Mouse (Mus musculus) midbrain, postnatal 0 days (tissue): ENCODE data around the gene Hivep3. TPM values are rescaled to one million over a fixed set of nuclear protein-coding genes. Genes with fewer than 3 reads are reported as not detected.

Experiments used
- ATAC-seq: fragments of 200-750 bp; cut with Nextera tagmentation; 2 replicates; pipeline ENCODE4 v1.8.0; 2017; ENCODE audit warnings: moderate number of reproducible peaks, mild to moderate bottlenecking, moderate TSS enrichment, moderate library complexity; ENCODE audit not compliant: low FRiP score
- DNase-seq: peaks from one replicate; pipeline ENCODE4 v3.0.0-alpha.2; 2015; ENCODE audit warnings: low spot score
- H3K27ac ChIP-seq: fragments of 300-500 bp; sonication (generic); 2 replicates; pipeline ENCODE4 v1.5.1; 2014; ENCODE audit warnings: low read depth, mild to moderate bottlenecking, low read length, mixed read lengths
- H3K27me3 ChIP-seq: fragments of 300-500 bp; sonication (generic); 2 replicates; pipeline ENCODE4 v1.6.1; 2014; ENCODE audit warnings: low read length, control low read depth, mixed read lengths; ENCODE audit not compliant: insufficient read depth
- H3K36me3 ChIP-seq: fragments of 300-500 bp; sonication (generic); 2 replicates; pipeline ENCODE4 v1.6.1; 2014; ENCODE audit warnings: low read length, control low read depth, mixed read lengths; ENCODE audit not compliant: insufficient read depth
- H3K4me1 ChIP-seq: fragments of 300-500 bp; sonication (generic); 2 replicates; pipeline ENCODE4 v1.6.1; 2014; ENCODE audit warnings: mild to moderate bottlenecking, control low read depth, antibody characterized with exemption, low read length, mixed read lengths; ENCODE audit not compliant: insufficient read depth
- H3K4me2 ChIP-seq: fragments of 300-500 bp; sonication (generic); 2 replicates; pipeline ENCODE4 v1.6.1; 2014; ENCODE audit warnings: low read depth, mild to moderate bottlenecking, low read length, mixed read lengths; ENCODE audit not compliant: poor library complexity, severe bottlenecking
- H3K4me3 ChIP-seq: fragments of 300-500 bp; sonication (generic); 2 replicates; pipeline ENCODE4 v1.5.1; 2014; ENCODE audit warnings: low read depth, mild to moderate bottlenecking, low read length, moderate library complexity
- H3K9ac ChIP-seq: fragments of 300-500 bp; sonication (generic); replicated peaks from 2 replicates; pipeline ENCODE4 v1.6.1; 2014; ENCODE audit warnings: mild to moderate bottlenecking, low read length, moderate library complexity, mixed read lengths; ENCODE audit not compliant: poor library complexity, severe bottlenecking
- H3K9me3 ChIP-seq: fragments of 300-500 bp; sonication (generic); 2 replicates; pipeline ENCODE4 v1.6.1; 2016; ENCODE audit warnings: low read length, control low read depth
- CTCF ChIP-seq: IDR thresholded peaks from 2 replicates; pipeline ENCODE4 v1.5.1; 2016; ENCODE audit warnings: antibody characterized with exemption, mild to moderate bottlenecking
- WGBS: fragments of 180-500 bp; shearing (Covaris S2); extraction: QIAGEN DNeasy Blood & Tissue Kit; methylation state at CpG from one replicate; pipeline ENCODE4 v1.1.7; 2014; 5-methylcytosine and 5-hydroxymethylcytosine counted together
- polyA plus RNA-seq: library from polyadenylated mRNA; unstranded; fragments of >200 nt; fragmentation: Nextera tagmentation; extraction: Ambion mirVana; gene quantifications from 2 replicates; pipeline ENCODE4 v1.2.1, GENCODE M21; 2015
- total RNA-seq: library from RNA; depleted of rRNA; stranded (reverse); fragments of >200 nt; gene quantifications from 2 replicates; pipeline ENCODE4 v1.2.3, GENCODE M21; 2014

The Hivep3 gene
- total and polyA plus RNA-seq, 2 experiments from 2014 or later: 16.5 to 18.3 TPM

DNA sequence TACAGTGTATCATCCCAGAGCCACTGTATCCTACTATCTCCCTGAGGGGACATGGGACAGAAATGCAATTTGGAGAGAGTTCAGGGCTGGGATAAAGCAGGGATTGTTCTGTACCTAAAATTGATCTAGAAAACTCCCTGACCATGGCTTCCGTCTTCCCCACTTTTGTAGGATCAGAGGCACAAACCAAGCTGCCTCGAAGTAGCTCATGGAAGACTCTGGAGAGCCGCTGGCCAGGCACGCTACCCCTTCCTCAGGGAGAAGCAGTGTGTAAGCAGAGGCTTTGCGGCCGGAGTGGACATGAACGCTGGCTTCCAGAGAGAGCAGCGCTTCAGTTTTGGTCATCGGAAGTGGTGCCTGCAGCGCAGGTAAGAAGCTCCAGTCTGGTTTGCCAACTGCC lies 331.1 kb downstream of the Hivep3 start, which contains the start of gene AL607142.1:
TSS of gene AL607142.1 (plus strand) at position 301 of the 400 bp plus-strand sequence.
- Histone ChIP-seq H3K36me3 (no peaks in the 10 kb centered on the region), H3K4me1 (no peaks in the 10 kb centered on the region), H3K9ac (no peak within 1 kb of the TSS), H3K9me3 (no peaks in the 10 kb centered on the region), H3K4me3 (no peak within 1 kb of the TSS), H3K27ac (no peak within 1 kb of the TSS), H3K27me3 (no peaks in the 10 kb centered on the region), H3K4me2 (no peak within 1 kb of the TSS)
- TF ChIP-seq CTCF: no peak
- WGBS: 89% methylated on average over 10 of the region's 10 CpGs
- DNase-seq (no peak), ATAC-seq (no peak)

DNA sequence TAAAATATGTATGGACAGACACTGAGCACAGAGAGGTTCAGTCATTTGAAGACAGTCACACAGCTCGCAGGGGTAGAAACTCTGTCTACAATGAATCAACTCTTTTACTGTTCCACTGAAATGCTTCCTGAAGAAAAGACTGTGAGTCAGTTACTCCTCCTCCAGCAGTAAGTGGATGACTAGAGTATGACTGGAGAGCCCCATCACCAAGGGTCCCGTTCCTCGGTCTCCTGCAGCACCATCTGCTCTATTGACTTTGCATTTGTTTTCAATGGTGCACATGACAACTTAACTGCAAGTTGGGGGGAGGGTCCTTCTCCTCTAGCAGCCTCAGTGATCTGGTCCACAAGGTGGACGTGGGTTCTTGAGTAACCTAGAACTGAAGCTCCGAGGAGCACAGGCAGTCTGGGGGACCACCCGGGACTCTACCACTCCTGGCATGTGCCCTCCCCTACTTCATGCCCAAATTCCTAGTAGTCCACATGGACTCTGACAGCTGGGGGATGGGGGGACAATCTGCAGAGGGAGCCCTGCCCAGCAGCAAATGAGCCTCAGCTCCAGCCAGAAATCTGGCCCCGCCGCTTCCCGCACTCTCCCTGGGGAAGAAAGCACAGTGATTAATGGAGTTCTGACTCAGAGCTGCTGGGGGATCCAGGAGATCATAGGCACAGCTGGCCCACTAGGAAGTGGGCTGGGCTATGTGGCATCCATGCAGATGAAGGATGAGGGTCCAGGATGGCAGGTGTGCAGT lies 333.4 kb downstream of the Hivep3 start:
- no peak overlapping the region for H3K4me3 ChIP-seq
- 84% methylated on average over 9 of the region's 9 CpGs for WGBS
- no peak for ATAC-seq
- no peak for TF ChIP-seq CTCF
- H3K9me3 ChIP-seq: no peaks in the 10 kb centered on the region
- H3K36me3 ChIP-seq: no peaks in the 10 kb centered on the region
- no peak overlapping the region for H3K4me2 ChIP-seq
- H3K9ac ChIP-seq: no peak overlapping the region
- no peak overlapping the region for H3K27ac ChIP-seq
- no peaks in the 10 kb centered on the region for H3K4me1 ChIP-seq
- no peaks in the 10 kb centered on the region for H3K27me3 ChIP-seq
- peak; percentile 13 for DNase-seq

DNA sequence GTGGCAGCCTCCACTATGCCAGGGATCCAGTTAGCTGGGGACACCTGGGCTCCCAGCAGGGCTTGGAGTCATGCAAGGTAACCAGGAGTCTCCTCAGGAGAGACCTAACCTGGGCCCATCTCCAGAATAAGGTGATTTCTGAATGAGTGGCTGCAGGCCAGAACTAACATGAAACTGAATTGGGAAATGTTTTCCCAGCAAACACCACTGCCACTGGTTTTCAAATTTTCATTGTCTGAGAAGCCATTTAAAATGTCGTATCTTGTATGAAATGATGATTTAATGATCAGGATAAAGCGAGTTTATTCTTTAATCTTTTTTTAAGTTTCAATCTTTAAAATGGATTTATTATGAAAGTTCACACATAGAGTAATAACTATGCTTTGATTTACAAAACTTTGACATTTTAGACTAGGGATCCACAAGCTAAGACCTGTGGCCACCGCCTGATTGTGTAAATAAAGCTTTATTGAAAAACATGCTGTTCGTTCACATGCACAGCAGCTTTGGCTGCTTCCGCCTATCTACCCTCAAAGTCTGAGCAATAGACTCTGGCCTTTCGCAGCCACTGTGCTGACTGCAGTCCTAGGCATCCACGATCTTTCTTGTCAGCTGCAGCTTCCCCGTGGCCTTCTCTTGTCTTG lies 334.1 kb downstream of the Hivep3 start:
- Histone ChIP-seq H3K9ac (no peak overlapping the region), H3K9me3 (no peaks in the 10 kb centered on the region), H3K4me2 (no peak overlapping the region), H3K27ac (no peak overlapping the region), H3K4me3 (no peak overlapping the region), H3K4me1 (no peaks in the 10 kb centered on the region), H3K27me3 (no peaks in the 10 kb centered on the region), H3K36me3 (no peaks in the 10 kb centered on the region)
- no peak for ATAC-seq
- 86% methylated on average over 8 of the region's 8 CpGs for WGBS
- no peak for TF ChIP-seq CTCF
- DNase-seq: no peak

DNA sequence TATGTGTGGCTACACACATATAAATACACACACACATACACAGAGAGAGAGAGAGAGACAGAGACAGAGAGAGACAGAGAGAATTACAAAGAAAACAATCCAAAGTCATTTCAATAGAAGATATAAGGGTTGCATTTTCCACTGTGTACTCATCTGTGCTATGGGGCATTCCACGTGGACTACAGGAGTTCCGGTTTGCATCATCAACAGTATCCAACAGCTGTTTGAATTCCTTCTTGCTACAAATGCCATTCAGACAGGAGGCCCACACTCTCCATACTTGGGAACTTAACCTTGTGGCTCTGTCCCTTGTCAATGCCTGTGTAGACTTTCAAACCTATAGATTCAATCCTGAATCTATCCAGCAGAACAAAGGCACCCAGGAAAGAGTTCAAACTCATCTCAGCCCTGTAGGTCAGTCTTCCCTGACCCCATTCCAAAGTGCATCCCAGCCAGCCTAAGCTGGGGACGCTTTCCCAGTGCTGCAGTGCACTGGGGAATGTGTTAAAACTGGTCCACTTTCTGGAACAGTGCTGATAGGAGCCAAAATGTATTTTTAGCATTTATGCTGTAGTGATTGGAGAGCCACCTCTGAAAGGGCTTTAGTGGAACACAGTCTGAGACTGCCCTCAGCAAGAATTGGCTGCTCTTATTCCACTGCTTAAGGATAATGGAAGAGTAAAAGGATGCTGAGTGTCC lies 335.4 kb downstream of the Hivep3 start:
- no peak overlapping the region for H3K9ac ChIP-seq
- DNase-seq (no peak), ATAC-seq (no peak)
- H3K4me1 ChIP-seq: no peaks in the 10 kb centered on the region
- H3K27ac ChIP-seq: no peak overlapping the region
- 79% methylated on average over 3 of the region's 3 CpGs for WGBS
- H3K27me3 ChIP-seq: no peaks in the 10 kb centered on the region
- H3K4me2 ChIP-seq: no peak overlapping the region
- TF ChIP-seq CTCF: no peak
- no peaks in the 10 kb centered on the region for H3K9me3 ChIP-seq
- no peaks in the 10 kb centered on the region for H3K36me3 ChIP-seq
- no peak overlapping the region for H3K4me3 ChIP-seq

DNA sequence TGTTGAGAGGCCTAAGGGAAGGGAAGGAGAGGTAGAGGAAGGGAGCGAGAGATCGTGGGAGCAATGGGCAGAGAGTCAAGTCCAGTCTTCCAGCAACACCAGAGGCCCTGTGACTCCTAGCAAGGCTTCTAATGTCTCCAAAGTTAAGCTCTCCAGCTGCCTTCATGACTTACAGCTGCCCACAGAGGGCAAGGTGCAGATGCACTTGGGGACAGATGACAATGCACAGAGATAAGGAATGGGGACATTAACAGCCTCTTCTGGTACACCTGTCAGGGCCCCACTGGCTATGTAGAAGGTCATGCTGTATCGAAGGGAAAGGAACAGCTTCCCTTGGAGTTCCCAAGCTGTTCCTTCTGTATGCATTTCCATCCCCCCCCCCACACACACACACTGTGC lies 336.0 kb downstream of the Hivep3 start:
- 81% methylated on average over 3 of the region's 3 CpGs for WGBS

DNA sequence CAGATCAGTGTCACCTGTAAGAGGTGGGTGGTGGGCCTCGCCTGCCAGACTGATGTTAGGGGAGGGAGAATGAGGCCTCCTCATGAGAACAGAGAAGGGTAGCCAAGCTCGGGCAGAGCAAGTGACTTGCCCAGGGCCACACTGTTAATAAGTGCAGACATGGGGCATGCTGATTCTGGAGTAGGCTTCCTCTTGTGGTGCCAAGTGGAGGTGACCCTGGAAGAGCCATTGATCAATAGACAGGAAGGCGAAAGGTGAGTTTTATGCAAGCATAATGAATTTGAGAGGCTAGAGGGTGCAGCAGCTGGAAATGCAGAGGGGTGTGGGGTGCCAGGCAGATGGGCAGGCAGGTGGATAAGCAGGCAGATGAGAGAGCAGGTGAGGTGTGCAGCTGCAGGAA lies 337.8 kb downstream of the Hivep3 start:
- ATAC-seq (no peak), DNase-seq (no peak)
- Histone ChIP-seq H3K27ac (no peak overlapping the region), H3K4me1 (no peaks in the 10 kb centered on the region), H3K27me3 (no peaks in the 10 kb centered on the region), H3K36me3 (no peaks in the 10 kb centered on the region), H3K9me3 (no peaks in the 10 kb centered on the region), H3K9ac (no peak overlapping the region), H3K4me2 (no peak overlapping the region), H3K4me3 (no peak overlapping the region)
- 76% methylated on average over 3 of the region's 3 CpGs for WGBS
- no peak for TF ChIP-seq CTCF

More for the DNA sequence above, 336.0 kb downstream of the Hivep3 start:
- H3K36me3 ChIP-seq: no peaks in the 10 kb centered on the region
- H3K27me3 ChIP-seq: no peaks in the 10 kb centered on the region
- DNase-seq (no peak), ATAC-seq (no peak)
- no peak overlapping the region for H3K27ac ChIP-seq
- no peak for TF ChIP-seq CTCF
- H3K4me3 ChIP-seq: no peak overlapping the region
- H3K9me3 ChIP-seq: no peaks in the 10 kb centered on the region
- no peaks in the 10 kb centered on the region for H3K4me1 ChIP-seq
- H3K9ac ChIP-seq: no peak overlapping the region
- no peak overlapping the region for H3K4me2 ChIP-seq
